Mouse (Mus musculus): ENCODE data around the gene Tex29.

DNA sequence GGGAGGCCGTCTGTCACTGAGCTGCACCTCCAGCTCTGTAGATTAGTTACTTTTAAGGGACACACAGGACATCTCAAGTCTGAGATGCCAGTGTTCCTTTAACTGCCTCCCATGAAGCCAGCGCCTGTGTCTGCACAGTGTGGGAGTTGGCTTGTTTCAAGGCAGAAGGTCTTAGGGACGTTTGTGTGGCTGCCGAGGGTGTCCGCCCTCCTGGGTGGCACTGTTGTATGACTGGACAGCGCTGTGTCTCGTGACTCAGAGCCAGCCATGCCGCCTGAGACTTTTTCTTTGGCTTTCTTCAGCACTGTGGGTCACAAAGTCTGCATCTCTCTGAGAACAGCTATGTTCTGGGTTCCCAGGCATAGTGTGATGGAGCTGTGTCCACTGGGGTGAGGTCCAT lies 43.1 kb upstream of the Tex29 start:
- no peak for TF ChIP-seq POLR2A (IDR thresholded peaks at IDR 0.05; ENCODE audit: borderline replicate concordance, control insufficient read depth, low read depth, low read length)
- TF ChIP-seq CTCF (IDR thresholded peaks at IDR 0.05; ENCODE audit: control insufficient read depth, insufficient read depth, low read length), result no peak
